Mouse (Mus musculus) ES-E14 (cell line): ENCODE results near the gene Mfap2.

Source experiments
- CHD2 ChIP-seq: IDR thresholded peaks from 2 replicates; pipeline ENCODE4 v1.6.1; 2014; ENCODE audit warnings: mild to moderate bottlenecking, low read depth, low read length, inconsistent platforms
- HCFC1 ChIP-seq: IDR thresholded peaks from 2 replicates; pipeline ENCODE4 v1.6.1; 2012; ENCODE audit warnings: low read length, inconsistent platforms, borderline replicate concordance; ENCODE audit not compliant: insufficient read depth
- ZC3H11A ChIP-seq: IDR thresholded peaks from 2 replicates; pipeline ENCODE4 v1.6.1; 2012; ENCODE audit warnings: low read depth, mild to moderate bottlenecking, inconsistent platforms, low read length, borderline replicate concordance
- ZNF384 ChIP-seq: IDR thresholded peaks from 2 replicates; pipeline ENCODE4 v1.6.1; 2012; ENCODE audit warnings: low read depth, low read length, inconsistent platforms

GRCm38 (mm10) chr4:141015356-141015755 is 5.1 kb downstream of the Mfap2 start:
- TF ChIP-seq ZNF384 (no peak), HCFC1 (no peak), CHD2 (no peak), ZC3H11A (no peak)
